Mouse (Mus musculus) forebrain, embryonic 10.5 days (tissue): Measurements from ENCODE around the gene Atxn7l3b. TPM values are rescaled to one million over a fixed set of nuclear protein-coding genes. Genes with fewer than 3 reads are reported as not detected.

Source experiments
- DNase-seq: peaks from one replicate; pipeline ENCODE4 v3.0.0-alpha.2; 2017; ENCODE audit warnings: low spot score; ENCODE audit errors: extremely low spot score
- H3K27ac ChIP-seq: fragments of 300-500 bp; sonication (generic); 2 replicates; pipeline ENCODE4 v1.5.1; 2016; ENCODE audit warnings: mild to moderate bottlenecking
- H3K27me3 ChIP-seq: fragments of 300-500 bp; sonication (generic); 2 replicates; pipeline ENCODE4 v1.6.1; 2016; ENCODE audit warnings: mild to moderate bottlenecking; ENCODE audit not compliant: poor library complexity, severe bottlenecking
- H3K36me3 ChIP-seq: fragments of 300-500 bp; sonication (generic); replicated peaks from 2 replicates; pipeline ENCODE4 v1.6.1; 2016; ENCODE audit warnings: mild to moderate bottlenecking, moderate library complexity
- H3K4me1 ChIP-seq: fragments of 300-500 bp; sonication (generic); 2 replicates; pipeline ENCODE4 v1.6.1; 2016
- H3K4me3 ChIP-seq: fragments of 300-500 bp; sonication (generic); 2 replicates; pipeline ENCODE4 v1.5.1; 2016; ENCODE audit warnings: mild to moderate bottlenecking, moderate library complexity
- H3K9me3 ChIP-seq: fragments of 300-500 bp; sonication (generic); 2 replicates; pipeline ENCODE4 v1.6.1; 2016; ENCODE audit warnings: mild to moderate bottlenecking, moderate library complexity
- WGBS: fragments of 180-500 bp; shearing (Covaris S2); methylation state at CpG from one replicate; pipeline ENCODE4 v1.1.7; 2016; 5-methylcytosine and 5-hydroxymethylcytosine counted together
- polyA plus RNA-seq: library from polyadenylated mRNA; unstranded; fragments of >200 nt; fragmentation: Nextera tagmentation; extraction: Ambion mirVana; gene quantifications from 2 replicates; pipeline ENCODE4 v1.2.1, GENCODE M21; 2016

The Atxn7l3b gene
- polyA plus RNA-seq, 1 experiment from 2014 or later = 180 TPM

- Histone ChIP-seq H3K27ac (no peak overlapping the region), H3K9me3 (no peaks in the 10 kb centered on the region), H3K36me3 (no peaks in the 10 kb centered on the region), H3K27me3 (no peaks in the 10 kb centered on the region), H3K4me1 (peaks cover 12% of the 10 kb centered on the region), H3K4me3 (no peak overlapping the region)
- 92% methylated on average over 7 of the region's 7 CpGs for WGBS
- DNase-seq = no peak
Measured at GRCm38 (mm10) chr10:112900243-112900642, 28.6 kb downstream of the Atxn7l3b start.

- Histone ChIP-seq H3K4me3 (no peak overlapping the region), H3K36me3 (no peaks in the 10 kb centered on the region), H3K4me1 (peaks cover 12% of the 10 kb centered on the region), H3K9me3 (no peaks in the 10 kb centered on the region), H3K27me3 (no peaks in the 10 kb centered on the region), H3K27ac (no peak overlapping the region)
- WGBS = 88% methylated on average over 3 of the region's 3 CpGs
- DNase-seq = no peak
Measured at GRCm38 (mm10) chr10:112899796-112900195, 29.0 kb downstream of the Atxn7l3b start.

- Histone ChIP-seq H3K27me3 (no peaks in the 10 kb centered on the region), H3K4me3 (no peak overlapping the region), H3K4me1 (peaks cover 12% of the 10 kb centered on the region), H3K9me3 (no peaks in the 10 kb centered on the region), H3K36me3 (no peaks in the 10 kb centered on the region), H3K27ac (no peak overlapping the region)
- no peak for DNase-seq
- 37% methylated on average over 4 of the region's 4 CpGs for WGBS
Measured at GRCm38 (mm10) chr10:112896636-112897035, 32.2 kb downstream of the Atxn7l3b start.

DNA sequence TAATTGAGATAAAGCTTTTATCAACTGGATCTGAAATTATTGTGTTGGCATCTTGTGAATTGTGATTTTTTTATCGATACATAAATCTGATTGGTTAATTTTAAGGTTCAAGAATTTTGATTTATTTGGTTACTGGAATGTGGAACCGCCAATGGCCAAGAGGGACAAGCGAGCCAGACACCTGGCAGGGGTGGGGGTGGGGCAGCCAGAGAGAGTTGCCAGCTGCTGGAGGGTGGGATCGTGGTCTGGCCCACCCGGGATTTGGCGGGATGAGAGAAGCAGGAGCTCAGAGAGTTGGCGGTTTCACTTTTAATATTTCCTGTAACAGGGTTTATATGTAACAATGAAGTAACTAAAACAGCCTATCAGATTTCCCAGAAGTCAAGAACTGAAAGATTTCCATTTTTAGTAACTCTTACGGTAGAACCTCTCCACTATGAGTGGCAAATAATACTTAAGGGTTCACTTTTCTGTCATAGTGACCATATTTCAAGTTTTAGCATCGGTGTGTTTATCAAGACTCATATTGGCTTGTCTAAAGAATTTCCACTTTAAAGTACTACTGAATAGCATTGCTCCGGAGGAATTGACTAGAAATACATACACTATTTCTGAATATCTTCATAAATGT, 35.1 kb downstream of the Atxn7l3b start:
- Histone ChIP-seq H3K9me3 (no peaks in the 10 kb centered on the region), H3K36me3 (no peaks in the 10 kb centered on the region), H3K4me3 (no peak overlapping the region), H3K27ac (no peak overlapping the region), H3K27me3 (no peaks in the 10 kb centered on the region), H3K4me1 (peaks cover 12% of the 10 kb centered on the region)
- WGBS = 92% methylated on average over 10 of the region's 10 CpGs
- no peak for DNase-seq

DNA sequence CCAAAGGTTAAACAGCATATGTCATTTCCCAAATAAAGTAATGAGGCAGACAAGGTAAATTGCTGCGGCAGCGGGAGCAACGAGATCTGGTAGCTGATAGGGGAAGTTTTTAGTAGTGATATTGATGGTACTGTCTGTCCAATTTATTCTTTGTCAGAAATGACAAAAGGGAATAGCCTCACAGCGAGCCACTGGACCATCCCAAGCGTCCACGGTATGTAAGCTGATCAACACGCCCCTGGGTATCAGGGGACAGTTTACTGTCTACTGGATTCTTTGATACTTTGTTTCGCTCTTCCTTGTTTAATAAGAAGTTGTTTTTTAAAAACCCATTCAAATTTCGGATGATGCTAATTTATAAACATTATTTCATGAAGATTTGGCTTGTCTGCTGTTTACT, 44.7 kb downstream of the Atxn7l3b start:
- 89% methylated on average over 9 of the region's 9 CpGs for WGBS
- DNase-seq = no peak
- H3K27ac ChIP-seq = no peak overlapping the region
- 0 out of 2 replicates have a peak, but pooled peaks cover 3% of the 10 kb centered on the region for H3K4me1 ChIP-seq
- no peak overlapping the region for H3K4me3 ChIP-seq
- no peaks in the 10 kb centered on the region for H3K36me3 ChIP-seq
- H3K9me3 ChIP-seq = no peaks in the 10 kb centered on the region
- H3K27me3 ChIP-seq = no peaks in the 10 kb centered on the region

DNA sequence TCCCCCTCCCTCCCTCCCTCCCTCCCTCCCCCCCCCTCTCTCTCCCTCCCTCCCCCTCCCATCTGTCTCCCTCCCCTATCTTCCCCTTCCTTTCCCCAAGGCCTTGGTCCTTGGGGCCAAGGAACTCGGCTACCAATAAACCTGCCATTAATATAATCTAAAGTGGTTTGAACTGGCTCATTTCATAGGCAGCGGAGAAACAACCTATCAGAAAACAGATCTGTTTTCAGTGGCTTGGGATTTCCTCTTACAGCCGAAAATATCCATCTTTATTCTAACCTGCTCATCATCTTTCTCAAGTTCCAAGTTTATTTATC, 45.2 kb downstream of the Atxn7l3b start:
- H3K27me3 ChIP-seq = no peaks in the 10 kb centered on the region
- DNase-seq = no peak
- H3K36me3 ChIP-seq = no peaks in the 10 kb centered on the region
- 0 out of 2 replicates have a peak, but pooled peaks cover 3% of the 10 kb centered on the region for H3K4me1 ChIP-seq
- WGBS = 75% methylated on average over 3 of the region's 3 CpGs
- no peaks in the 10 kb centered on the region for H3K9me3 ChIP-seq
- H3K27ac ChIP-seq = no peak overlapping the region
- no peak overlapping the region for H3K4me3 ChIP-seq

DNA sequence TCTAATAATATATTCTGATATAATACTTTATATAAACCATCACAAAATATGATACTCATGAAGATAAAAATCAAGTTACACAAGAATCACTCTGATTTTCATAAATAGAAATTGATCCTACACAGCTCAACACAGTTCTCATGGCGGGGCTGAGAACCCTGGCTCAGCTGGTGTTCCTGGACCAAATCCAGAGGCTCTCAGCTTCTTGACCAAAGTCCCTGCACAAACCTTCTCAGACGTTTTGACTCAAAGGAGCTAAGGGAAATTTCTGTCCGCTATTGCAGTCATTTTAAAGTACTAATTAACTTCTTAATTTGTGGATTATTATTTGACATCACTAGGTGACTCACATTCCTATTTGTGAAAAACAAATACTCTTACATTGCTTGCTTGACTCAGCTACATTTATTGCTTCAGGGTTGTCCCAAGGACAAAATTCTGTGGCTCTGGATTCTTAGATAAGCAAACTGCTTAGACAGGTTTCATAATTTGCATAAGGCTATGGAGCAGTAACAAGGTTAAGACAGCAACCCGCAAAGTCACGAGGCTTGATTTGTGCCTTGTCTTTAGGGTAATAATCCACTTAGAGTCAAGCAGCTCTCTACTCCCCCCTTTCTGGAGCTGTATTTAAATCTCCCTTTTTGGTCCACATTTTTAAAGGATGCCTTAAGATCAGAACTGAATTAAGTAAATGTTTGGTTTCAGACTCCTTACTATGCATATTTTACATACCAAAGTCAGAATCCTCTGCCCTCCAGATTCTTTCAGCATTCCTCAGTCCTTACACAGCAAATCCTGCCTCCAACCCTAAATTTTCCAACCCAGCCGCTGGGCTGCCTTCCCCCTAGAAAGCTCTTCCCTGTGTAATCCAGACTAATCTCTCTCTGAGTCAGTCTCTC, 45.8 kb downstream of the Atxn7l3b start:
- H3K4me1 ChIP-seq = 0 out of 2 replicates have a peak, but pooled peaks cover 3% of the 10 kb centered on the region
- no peak overlapping the region for H3K27ac ChIP-seq
- no peaks in the 10 kb centered on the region for H3K9me3 ChIP-seq
- 42% methylated on average over 6 of the region's 6 CpGs for WGBS
- H3K27me3 ChIP-seq = no peaks in the 10 kb centered on the region
- no peaks in the 10 kb centered on the region for H3K36me3 ChIP-seq
- H3K4me3 ChIP-seq = no peak overlapping the region
- no peak for DNase-seq

DNA sequence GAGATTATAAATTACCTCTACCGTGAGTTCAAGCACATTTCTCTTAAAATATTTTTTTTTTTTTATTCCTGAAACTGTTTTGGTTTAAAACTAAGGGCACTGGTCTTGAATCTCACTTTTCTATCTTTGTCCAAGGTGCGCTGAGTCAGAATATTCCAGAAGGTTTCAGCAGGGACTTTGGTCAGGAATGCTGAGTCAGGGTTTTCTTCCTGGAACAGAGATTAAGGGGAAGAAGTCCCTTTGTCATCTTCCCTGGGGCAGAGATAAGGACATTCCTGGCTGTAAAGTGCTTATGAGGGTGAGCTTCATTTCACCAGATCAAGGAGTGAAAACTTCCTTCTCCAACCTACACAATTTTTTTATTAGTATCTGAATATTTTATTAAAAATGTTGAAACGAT, 46.7 kb downstream of the Atxn7l3b start:
- 95% methylated on average over 3 of the region's 3 CpGs for WGBS
- Histone ChIP-seq H3K36me3 (no peaks in the 10 kb centered on the region), H3K9me3 (no peaks in the 10 kb centered on the region), H3K4me3 (no peak overlapping the region), H3K4me1 (0 out of 2 replicates have a peak, but pooled peaks cover 3% of the 10 kb centered on the region), H3K27me3 (no peaks in the 10 kb centered on the region), H3K27ac (no peak overlapping the region)
- no peak for DNase-seq

GRCm38 (mm10) chr10:112876655-112877393, 52.0 kb downstream of the Atxn7l3b start:
- Histone ChIP-seq H3K9me3 (no peaks in the 10 kb centered on the region), H3K27me3 (no peaks in the 10 kb centered on the region), H3K36me3 (no peaks in the 10 kb centered on the region), H3K4me1 (no peaks in the 10 kb centered on the region), H3K4me3 (no peak overlapping the region), H3K27ac (no peak overlapping the region)
- WGBS = 69% methylated on average over 1 of the region's 1 CpGs
- DNase-seq = no peak
